Mouse (Mus musculus): Measurements from ENCODE around the gene Mmachc. TPM values are rescaled to one million over a fixed set of nuclear protein-coding genes. Genes with fewer than 3 reads are reported as not detected.
A peak's percentile ranks its signal among the peaks of the same experiment; 100 is the strongest.

Gene Mmachc
- polyA plus RNA-seq, 1 experiment, result 21.7 TPM

GRCm38 (mm10) chr4:116720343-116721097 is 12.3 kb upstream of the Mmachc start, which contains the start of gene Tesk2:
Gene Tesk2, plus strand, starts transcription at chr4:116720948.
- peak; percentile 99 for DNase-seq (ENCODE audit: low read depth)
- TF ChIP-seq CTCF (IDR thresholded peaks at IDR 0.05; ENCODE audit: borderline replicate concordance, extremely low read depth, insufficient read depth, insufficient read length) (no peak), POLR2A (IDR thresholded peaks at IDR 0.05; ENCODE audit: borderline replicate concordance, extremely low read depth, insufficient read depth, insufficient read length, poor library complexity, severe bottlenecking) (peak; percentile 41; the same call in 1 of the 2 replicates)

GRCm38 (mm10) chr4:116719396-116719795 is 11.2 kb upstream of the Mmachc start:
- TF ChIP-seq POLR2A (IDR thresholded peaks at IDR 0.05; ENCODE audit: borderline replicate concordance, extremely low read depth, insufficient read depth, insufficient read length, poor library complexity, severe bottlenecking) (no peak), CTCF (IDR thresholded peaks at IDR 0.05; ENCODE audit: borderline replicate concordance, extremely low read depth, insufficient read depth, insufficient read length) (peak; percentile 77; the same call in 1 of the 2 replicates)

GRCm38 (mm10) chr4:116712536-116712935 is 4.3 kb upstream of the Mmachc start:
- no peak for TF ChIP-seq CTCF (IDR thresholded peaks at IDR 0.05; ENCODE audit: borderline replicate concordance, extremely low read depth, insufficient read depth, insufficient read length)
- no peak for TF ChIP-seq POLR2A (IDR thresholded peaks at IDR 0.05; ENCODE audit: borderline replicate concordance, extremely low read depth, insufficient read depth, insufficient read length, poor library complexity, severe bottlenecking)
- DNase-seq (ENCODE audit: low read depth), result no peak

More at GRCm38 (mm10) chr4:116719396-116719795, 11.2 kb upstream of the Mmachc start:
- DNase-seq (ENCODE audit: low read depth), result peak; percentile 91

- no peak for TF ChIP-seq POLR2A (IDR thresholded peaks at IDR 0.05; ENCODE audit: borderline replicate concordance, extremely low read depth, insufficient read depth, insufficient read length, poor library complexity, severe bottlenecking)
- TF ChIP-seq CTCF (IDR thresholded peaks at IDR 0.05; ENCODE audit: borderline replicate concordance, extremely low read depth, insufficient read depth, insufficient read length), result no peak
- no peak for DNase-seq (ENCODE audit: low read depth)
Measured at GRCm38 (mm10) chr4:116710154-116710553, 1.9 kb upstream of the Mmachc start.

GRCm38 (mm10) chr4:116708791-116709390 is 685 bp upstream of the Mmachc start:
- TF ChIP-seq POLR2A (IDR thresholded peaks at IDR 0.05; ENCODE audit: borderline replicate concordance, extremely low read depth, insufficient read depth, insufficient read length, poor library complexity, severe bottlenecking) (no peak), CTCF (IDR thresholded peaks at IDR 0.05; ENCODE audit: borderline replicate concordance, extremely low read depth, insufficient read depth, insufficient read length) (no peak)
- DNase-seq (ENCODE audit: low read depth), result no peak

- DNase-seq (ENCODE audit: low read depth), result peak; percentile 2
- TF ChIP-seq CTCF (IDR thresholded peaks at IDR 0.05; ENCODE audit: borderline replicate concordance, extremely low read depth, insufficient read depth, insufficient read length) (no peak), POLR2A (IDR thresholded peaks at IDR 0.05; ENCODE audit: borderline replicate concordance, extremely low read depth, insufficient read depth, insufficient read length, poor library complexity, severe bottlenecking) (no peak)
Measured at GRCm38 (mm10) chr4:116707666-116708065, 540 bp downstream of the Mmachc start.

- DNase-seq (ENCODE audit: low read depth), result peak; percentile 73
- no peak for TF ChIP-seq POLR2A (IDR thresholded peaks at IDR 0.05; ENCODE audit: borderline replicate concordance, extremely low read depth, insufficient read depth, insufficient read length, poor library complexity, severe bottlenecking)
- peak; percentile 74; the same call in 1 of the 2 replicates for TF ChIP-seq CTCF (IDR thresholded peaks at IDR 0.05; ENCODE audit: borderline replicate concordance, extremely low read depth, insufficient read depth, insufficient read length)
Measured at GRCm38 (mm10) chr4:116703804-116704203, 4.4 kb downstream of the Mmachc start.

GRCm38 (mm10) chr4:116700964-116701363 is 7.2 kb downstream of the Mmachc start:
- TF ChIP-seq POLR2A (IDR thresholded peaks at IDR 0.05; ENCODE audit: borderline replicate concordance, extremely low read depth, insufficient read depth, insufficient read length, poor library complexity, severe bottlenecking), result no peak

GRCm38 (mm10) chr4:116698693-116699342 is 9.4 kb downstream of the Mmachc start:
- TF ChIP-seq CTCF (IDR thresholded peaks at IDR 0.05; ENCODE audit: borderline replicate concordance, extremely low read depth, insufficient read depth, insufficient read length) (no peak), POLR2A (IDR thresholded peaks at IDR 0.05; ENCODE audit: borderline replicate concordance, extremely low read depth, insufficient read depth, insufficient read length, poor library complexity, severe bottlenecking) (no peak)

More at GRCm38 (mm10) chr4:116700964-116701363, 7.2 kb downstream of the Mmachc start:
- DNase-seq (ENCODE audit: low read depth), result no peak

GRCm38 (mm10) chr4:116693785-116694184 is 14.4 kb downstream of the Mmachc start:
- TF ChIP-seq CTCF (IDR thresholded peaks at IDR 0.05; ENCODE audit: borderline replicate concordance, extremely low read depth, insufficient read depth, insufficient read length) (no peak), POLR2A (IDR thresholded peaks at IDR 0.05; ENCODE audit: borderline replicate concordance, extremely low read depth, insufficient read depth, insufficient read length, poor library complexity, severe bottlenecking) (no peak)
- no peak for DNase-seq (ENCODE audit: low read depth)

More at GRCm38 (mm10) chr4:116698693-116699342, 9.4 kb downstream of the Mmachc start:
- DNase-seq (ENCODE audit: low read depth), result no peak

- no peak for DNase-seq (ENCODE audit: low read depth)
- TF ChIP-seq CTCF (IDR thresholded peaks at IDR 0.05; ENCODE audit: borderline replicate concordance, extremely low read depth, insufficient read depth, insufficient read length) (no peak), POLR2A (IDR thresholded peaks at IDR 0.05; ENCODE audit: borderline replicate concordance, extremely low read depth, insufficient read depth, insufficient read length, poor library complexity, severe bottlenecking) (no peak)
Measured at GRCm38 (mm10) chr4:116692146-116692545, 16.1 kb downstream of the Mmachc start.

All from brain, embryonic 14.5 days (tissue).